Mouse (Mus musculus): ENCODE measurements around the gene Ftsj3.
A peak's percentile ranks its signal among the peaks of the same experiment; 100 is the strongest.

Ftsj3 gene

GRCm38 (mm10) chr11:106255685-106256451, at the start of gene Ftsj3, which contains the start of gene Psmc5:
Gene Ftsj3, minus strand, starts transcription at chr11:106256079.
Gene Psmc5, plus strand, starts transcription at chr11:106256154.
- DNase-seq (ENCODE audit: low read depth, low spot score): peak; percentile 92

GRCm38 (mm10) chr11:106305348-106306064, 49.6 kb upstream of the Ftsj3 start:
- DNase-seq (ENCODE audit: low read depth, low spot score): no peak

- DNase-seq (ENCODE audit: low read depth, low spot score): peak; percentile 18
Measured at GRCm38 (mm10) chr11:106302634-106303033, 46.8 kb upstream of the Ftsj3 start.

- no peak for DNase-seq (ENCODE audit: low read depth, low spot score)
Measured at GRCm38 (mm10) chr11:106301765-106302164, 45.9 kb upstream of the Ftsj3 start, which contains the start of gene Gh. Gene Gh, minus strand, starts transcription at chr11:106301865.

- DNase-seq (ENCODE audit: low read depth, low spot score): no peak
Measured at GRCm38 (mm10) chr11:106291861-106292260, 36.0 kb upstream of the Ftsj3 start.

- no peak for DNase-seq (ENCODE audit: low read depth, low spot score)
Measured at GRCm38 (mm10) chr11:106290376-106290775, 34.5 kb upstream of the Ftsj3 start.

- DNase-seq (ENCODE audit: low read depth, low spot score): no peak
Measured at GRCm38 (mm10) chr11:106289369-106289768, 33.5 kb upstream of the Ftsj3 start.

- DNase-seq (ENCODE audit: low read depth, low spot score): no peak
Measured at GRCm38 (mm10) chr11:106286987-106287386, 31.1 kb upstream of the Ftsj3 start.

- no peak for DNase-seq (ENCODE audit: low read depth, low spot score)
Measured at GRCm38 (mm10) chr11:106286206-106286605, 30.3 kb upstream of the Ftsj3 start.

- DNase-seq (ENCODE audit: low read depth, low spot score): no peak
Measured at GRCm38 (mm10) chr11:106284126-106284525, 28.2 kb upstream of the Ftsj3 start.

- no peak for DNase-seq (ENCODE audit: low read depth, low spot score)
Measured at GRCm38 (mm10) chr11:106283371-106283770, 27.5 kb upstream of the Ftsj3 start.

- no peak for DNase-seq (ENCODE audit: low read depth, low spot score)
Measured at GRCm38 (mm10) chr11:106282452-106282851, 26.6 kb upstream of the Ftsj3 start.

GRCm38 (mm10) chr11:106276454-106276853, 20.6 kb upstream of the Ftsj3 start, which contains the start of gene Tcam1:
Gene Tcam1, plus strand, starts transcription at chr11:106276672.
- DNase-seq (ENCODE audit: low read depth, low spot score): peak; percentile 93

GRCm38 (mm10) chr11:106274971-106275411, 19.1 kb upstream of the Ftsj3 start:
- no peak for DNase-seq (ENCODE audit: low read depth, low spot score)

- DNase-seq (ENCODE audit: low read depth, low spot score): no peak
Measured at GRCm38 (mm10) chr11:106274374-106274773, 18.5 kb upstream of the Ftsj3 start.

- DNase-seq (ENCODE audit: low read depth, low spot score): no peak
Measured at GRCm38 (mm10) chr11:106273811-106274210, 17.9 kb upstream of the Ftsj3 start.

- DNase-seq (ENCODE audit: low read depth, low spot score): no peak
Measured at GRCm38 (mm10) chr11:106273311-106273684, 17.4 kb upstream of the Ftsj3 start.

GRCm38 (mm10) chr11:106272644-106273310, 16.9 kb upstream of the Ftsj3 start, which contains the start of gene Smarcd2:
Gene Smarcd2, minus strand, starts transcription at chr11:106272972.
- DNase-seq (ENCODE audit: low read depth, low spot score): peak; percentile 98

- no peak for DNase-seq (ENCODE audit: low read depth, low spot score)
Measured at GRCm38 (mm10) chr11:106271794-106272643, 16.1 kb upstream of the Ftsj3 start.

GRCm38 (mm10) chr11:106271131-106271793, 15.4 kb upstream of the Ftsj3 start:
- DNase-seq (ENCODE audit: low read depth, low spot score): no peak

GRCm38 (mm10) chr11:106269060-106269431, 13.2 kb upstream of the Ftsj3 start:
- no peak for DNase-seq (ENCODE audit: low read depth, low spot score)
